In genomic region chr8:28579250-28579651, GRCm38 (mm10) we compare ENCODE assay signal across 9 mouse cellular contexts.
DNase-seq lines count a peak whose midpoint lies in the region; TF ChIP-seq lines count a peak whose summit lies in the region.
"Had no signal": no experiment of that assay in that cellular context is flagged by ENCODE, and none has a peak within 500 bp of the region (broad histone marks: within the 10 kb centered on the region; RNA-seq: fewer than 3 reads in every experiment).

No protein-coding gene starts in this region.

- no peak for TF ChIP-seq POLR2A in brain, embryonic 14.5 days (IDR thresholded peaks at IDR 0.05; ENCODE audit: borderline replicate concordance, extremely low read depth, insufficient read depth, insufficient read length, poor library complexity, severe bottlenecking)

- intact Hi-C loops in left cerebral cortex, postnatal 4 days (cut with DNase I) = no loop called here
- intact Hi-C loops in left cerebral cortex, postnatal 25 days (cut with DNase I) = loop anchor here (2.0 to 10.0 kb wide), 2 partner anchors 68 to 434 kb away; no protein-coding TSS in a partner anchor

- peak; percentile 57 to 71 for DNase-seq in frontal cortex, adult 2 months (ENCODE audit: extremely low spot score in 1 of 2, low spot score in 1 of 2)
- DNase-seq in frontal cortex, postnatal 14 days (ENCODE audit: low spot score in 2 of 2) = no peak
- DNase-seq in left cerebral cortex, adult 11 months (ENCODE audit: low spot score) = peak; percentile 7
- no peak for DNase-seq in left cerebral cortex, postnatal 4 days
- DNase-seq in brain, embryonic 14.5 days (ENCODE audit: low read depth) = peak; percentile 76
- peak; percentile 57 to 90 for DNase-seq in left cerebral cortex, postnatal 25 days (ENCODE audit: low spot score in 2 of 2)
- DNase-seq in natural killer cell, adult 2 months (ENCODE audit: low spot score in 2 of 2) = no peak
- DNase-seq in spleen, postnatal 36 days (ENCODE audit: low spot score in 2 of 2) = no peak
- DNase-seq: liver had no signal

- peak; percentile 43; the same call in 1 of the 2 replicates for TF ChIP-seq CTCF in brain, embryonic 14.5 days (IDR thresholded peaks at IDR 0.05; ENCODE audit: borderline replicate concordance, extremely low read depth, insufficient read depth, insufficient read length)

Comparison
In these comparisons a context has a peak if more than half of its experiments do, and no peak if none do; other contexts are left out.
1. DNase-seq: peak in frontal cortex, adult 2 months (2 of 2), left cerebral cortex, adult 11 months (single experiment), brain, embryonic 14.5 days (single experiment) and left cerebral cortex, postnatal 25 days (2 of 2); none in frontal cortex, postnatal 14 days (0 of 2), left cerebral cortex, postnatal 4 days (single experiment), natural killer cell, adult 2 months (0 of 2) and spleen, postnatal 36 days (0 of 2).